Mouse (Mus musculus) gastrocnemius, postnatal 10 days (tissue): ENCODE measurements around the gene Fam129b. TPM values are rescaled to one million over a fixed set of nuclear protein-coding genes. Genes with fewer than 3 reads are reported as not detected.
A peak's percentile ranks its signal among the peaks of the same experiment; 100 is the strongest.
"Not testable (repeated sequence)": the region's sequence is repeated elsewhere in the genome, so short reads cannot be mapped to it uniquely, and the experiment has no call there.

Source experiments
- DNase-seq: peaks from one replicate; pipeline ENCODE4 v3.0.0; 2021; ENCODE audit warnings: mixed read lengths
- long read RNA-seq, 2 experiments: library from polyadenylated mRNA; stranded (forward); transcript quantifications; one replicate each; pipeline ENCODE4 v2.0.0; 2021
- total RNA-seq, 2 experiments: library from RNA; stranded (reverse); gene quantifications; 2 replicates each; pipeline ENCODE4 v1.2.3; 2021

Fam129b gene
- total RNA-seq, result 10 to 100 TPM; 16.5 to 22.5 TPM
- long read RNA-seq, experiment 1, transcript Fam129b-201 (14 exons, 3,714 nt), result major isoform, 34 of 41 reads
- long read RNA-seq, experiment 1, partial matches to known transcripts, result 5 of 41 reads
- long read RNA-seq, experiment 1, other reads (novel, unspliced or antisense), result 2 of 41 reads
- long read RNA-seq, experiment 2, transcript Fam129b-201 (14 exons, 3,714 nt), result major isoform, 17 of 21 reads
- long read RNA-seq, experiment 2, partial matches to known transcripts, result 1 of 21 reads
- long read RNA-seq, experiment 2, other reads (novel, unspliced or antisense), result 3 of 21 reads

DNA sequence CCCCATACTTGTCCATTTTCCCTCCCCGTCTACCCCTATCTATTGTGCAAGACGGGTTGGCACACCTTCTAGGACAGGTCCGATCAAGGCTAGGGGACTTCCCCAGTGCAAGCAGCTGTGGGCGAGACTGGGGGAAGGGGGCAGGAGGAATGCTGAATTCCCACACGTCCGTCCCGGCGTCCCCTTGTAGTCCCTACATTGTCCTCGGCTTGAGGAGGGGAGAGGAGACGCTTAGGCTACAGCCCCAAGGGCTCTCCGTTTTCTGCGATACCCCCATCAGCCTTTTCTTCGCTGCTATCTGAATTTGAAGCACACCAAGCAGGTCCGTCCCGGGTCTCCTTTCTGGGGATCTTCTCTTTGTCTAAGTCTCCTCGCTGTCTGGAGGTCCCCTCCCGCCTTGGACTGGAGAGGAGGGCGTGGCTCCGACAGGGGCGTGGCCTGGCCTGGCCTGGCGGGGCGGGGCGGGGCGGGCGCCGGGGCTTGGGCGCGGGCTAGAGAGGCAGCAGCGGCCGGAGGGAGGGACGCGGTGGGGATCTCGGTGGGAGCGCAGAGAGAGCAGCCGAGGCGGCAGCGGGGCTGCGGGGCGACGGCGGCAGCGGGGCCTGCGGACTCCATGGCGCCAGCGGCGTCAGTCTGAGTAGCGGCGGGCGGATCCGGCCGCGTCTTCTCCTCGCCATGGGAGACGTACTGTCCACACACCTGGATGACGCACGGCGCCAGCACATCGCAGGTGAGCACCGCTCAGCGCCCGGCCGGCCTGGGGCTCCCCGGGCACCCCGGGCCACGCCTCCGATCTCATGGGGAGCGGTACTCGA is at the start of gene Fam129b:
Fam129b (plus strand) TSS at position 440 of the 815 bp plus-strand sequence.
- DNase-seq, result peak; percentile 89

DNA sequence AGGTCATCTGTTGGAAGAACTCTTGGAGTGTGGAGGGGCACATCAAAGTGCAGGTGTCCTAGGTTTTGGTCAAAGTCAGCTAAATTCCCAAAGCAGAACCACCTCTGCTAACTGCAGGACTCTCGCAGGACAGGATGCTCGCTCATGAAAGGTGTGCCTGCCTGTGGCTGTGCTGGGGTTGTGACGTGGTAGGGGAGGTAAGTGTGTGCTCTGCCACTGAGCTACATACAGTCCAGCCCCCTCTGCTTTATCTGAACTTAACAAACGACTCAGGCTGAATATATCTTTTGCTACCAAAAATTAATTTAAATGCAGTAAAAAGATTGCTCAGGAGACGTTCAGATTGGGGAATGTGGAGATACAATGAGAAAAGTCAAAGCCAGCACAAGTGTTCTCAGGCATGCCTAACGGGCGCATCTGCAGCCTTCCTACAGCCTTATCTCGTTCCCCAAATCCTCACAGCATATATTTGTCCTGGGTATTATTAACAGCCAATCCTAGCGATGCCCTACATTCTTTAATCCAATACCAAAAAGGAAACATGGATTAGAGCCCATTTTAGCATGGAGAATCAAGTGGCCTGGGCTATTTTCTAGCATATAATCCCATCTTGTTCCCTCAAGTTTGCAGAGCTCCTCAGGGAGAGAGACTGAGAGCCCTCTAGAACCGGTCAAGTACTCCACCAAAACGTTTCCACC is 46.8 kb upstream of the Fam129b start:
- no peak for DNase-seq

GRCm38 (mm10) chr2:32834496-32834895 is 41.4 kb upstream of the Fam129b start:
- no peak for DNase-seq

GRCm38 (mm10) chr2:32835588-32835987 is 40.3 kb upstream of the Fam129b start:
- DNase-seq, result no peak

- no peak for DNase-seq
Measured at GRCm38 (mm10) chr2:32838147-32838884, 37.6 kb upstream of the Fam129b start.

- DNase-seq, result no peak
Measured at GRCm38 (mm10) chr2:32839261-32839660, 36.7 kb upstream of the Fam129b start.

DNA sequence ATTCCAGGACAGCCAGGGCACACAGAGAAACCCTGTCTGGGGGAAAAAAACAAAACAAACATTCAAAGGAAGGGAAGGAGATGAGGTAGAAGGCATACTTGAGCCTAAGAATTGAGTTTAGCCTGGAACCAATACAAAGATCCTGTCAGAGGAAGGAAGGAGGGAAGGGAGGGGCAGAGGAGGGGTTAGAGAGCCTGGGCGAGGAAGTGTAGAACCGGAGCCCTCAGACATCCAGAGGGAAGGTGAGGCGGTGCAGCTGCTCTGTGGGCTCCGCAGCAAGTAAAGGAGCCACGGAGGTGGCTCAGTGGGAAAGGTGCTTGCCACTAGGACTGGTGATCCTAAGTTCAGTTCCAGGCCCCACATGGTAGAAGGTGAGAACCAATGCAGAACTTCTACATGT is 34.8 kb upstream of the Fam129b start:
- no peak for DNase-seq

- DNase-seq, result no peak
Measured at GRCm38 (mm10) chr2:32842558-32842957, 33.4 kb upstream of the Fam129b start.

- no peak for DNase-seq
Measured at GRCm38 (mm10) chr2:32845572-32846100, 30.3 kb upstream of the Fam129b start.

DNA sequence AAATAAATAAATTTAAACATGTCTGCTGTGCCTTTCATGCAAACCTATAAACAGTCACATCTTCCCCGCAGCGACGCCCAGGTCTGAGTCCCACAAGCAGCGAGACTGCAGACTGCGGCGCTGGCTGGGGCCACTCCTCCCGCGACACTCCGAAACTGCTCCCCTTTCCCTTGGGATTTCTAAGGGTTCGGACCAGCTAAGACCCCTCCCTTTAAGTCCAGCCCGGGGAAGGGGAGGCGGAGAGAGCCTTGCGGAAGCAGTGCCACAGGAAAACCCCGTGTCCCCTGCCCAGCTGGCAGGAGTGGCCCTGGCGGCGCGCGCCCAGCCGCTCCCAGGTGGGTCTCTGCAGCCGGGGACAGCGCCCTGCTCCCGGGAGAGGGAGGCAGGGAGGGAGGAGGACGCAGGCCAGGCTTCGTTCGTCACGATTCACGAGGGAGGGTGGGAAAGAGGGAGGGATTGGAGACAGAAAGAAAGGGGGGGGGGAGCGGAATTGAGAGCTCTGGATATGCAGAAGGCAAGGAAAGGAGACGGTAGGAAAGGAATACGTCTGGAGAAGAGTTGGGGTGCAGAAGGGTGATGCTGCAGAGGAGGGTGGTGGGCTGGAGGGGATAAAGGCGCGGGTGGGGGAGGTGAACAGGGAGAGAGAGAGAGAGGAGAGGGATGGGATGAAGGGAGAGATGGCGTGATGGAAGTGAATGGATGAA is 29.7 kb upstream of the Fam129b start:
- peak; percentile 61 for DNase-seq

DNA sequence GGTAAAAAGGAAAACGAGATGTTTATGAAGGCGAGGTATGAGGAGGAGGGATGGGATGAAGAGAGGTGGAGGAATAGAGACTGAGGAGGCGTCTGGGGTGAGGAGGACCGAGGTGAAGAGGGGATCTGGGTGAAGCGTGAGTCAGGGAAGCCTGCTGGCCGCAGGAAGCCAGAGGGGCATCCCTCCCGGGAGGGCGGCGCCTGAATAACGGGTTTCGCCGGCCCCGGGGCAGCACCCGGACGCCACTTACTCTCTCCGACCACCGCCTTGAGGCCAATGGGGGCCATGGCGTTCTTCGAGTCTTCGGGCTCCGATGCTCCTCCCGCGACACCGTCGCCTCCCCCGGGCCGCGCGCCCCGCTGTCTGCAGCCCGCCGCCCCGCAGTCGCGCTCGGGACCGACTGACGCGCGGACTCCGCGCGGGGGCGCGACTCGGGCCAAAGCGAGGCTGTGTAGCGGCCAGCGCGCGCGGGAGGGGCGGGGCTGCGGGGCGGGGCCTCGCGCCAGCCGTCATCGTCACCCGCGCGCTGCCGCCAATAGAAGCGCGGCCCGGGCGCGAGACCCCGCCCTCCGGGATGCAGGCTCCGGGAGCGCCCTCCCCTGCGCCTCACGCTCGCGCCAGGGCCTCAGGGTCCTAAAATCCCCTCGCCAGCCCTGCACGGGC is 29.0 kb upstream of the Fam129b start, which contains the start of gene Stxbp1:
Stxbp1 (minus strand) TSS at position 441 of the 663 bp plus-strand sequence.
- peak; percentile 94 for DNase-seq

DNA sequence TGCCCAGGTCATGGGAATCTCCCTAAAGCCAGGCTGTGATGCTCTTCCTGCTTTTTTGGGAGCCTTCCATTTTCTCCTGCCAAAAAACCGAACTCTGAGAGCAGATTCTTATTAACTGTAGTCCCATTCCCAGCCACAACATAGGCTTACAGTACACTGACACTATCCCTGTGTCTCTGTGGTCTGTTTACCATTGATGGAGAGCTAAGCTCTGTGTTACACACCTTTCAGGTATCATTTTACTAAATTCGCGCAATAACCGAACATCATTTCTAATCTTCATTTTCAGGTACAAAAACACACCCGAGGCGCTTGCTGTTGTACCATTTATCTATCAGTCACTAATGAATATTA is 28.5 kb upstream of the Fam129b start:
- no peak for DNase-seq

GRCm38 (mm10) chr2:32852156-32852555 is 23.8 kb upstream of the Fam129b start:
- no peak for DNase-seq

- not testable (repeated sequence) for DNase-seq
Measured at GRCm38 (mm10) chr2:32853716-32854115, 22.2 kb upstream of the Fam129b start.

GRCm38 (mm10) chr2:32854206-32854605 is 21.7 kb upstream of the Fam129b start:
- DNase-seq, result peak; percentile 98

GRCm38 (mm10) chr2:32855046-32855785 is 20.7 kb upstream of the Fam129b start:
- DNase-seq, result no peak

DNA sequence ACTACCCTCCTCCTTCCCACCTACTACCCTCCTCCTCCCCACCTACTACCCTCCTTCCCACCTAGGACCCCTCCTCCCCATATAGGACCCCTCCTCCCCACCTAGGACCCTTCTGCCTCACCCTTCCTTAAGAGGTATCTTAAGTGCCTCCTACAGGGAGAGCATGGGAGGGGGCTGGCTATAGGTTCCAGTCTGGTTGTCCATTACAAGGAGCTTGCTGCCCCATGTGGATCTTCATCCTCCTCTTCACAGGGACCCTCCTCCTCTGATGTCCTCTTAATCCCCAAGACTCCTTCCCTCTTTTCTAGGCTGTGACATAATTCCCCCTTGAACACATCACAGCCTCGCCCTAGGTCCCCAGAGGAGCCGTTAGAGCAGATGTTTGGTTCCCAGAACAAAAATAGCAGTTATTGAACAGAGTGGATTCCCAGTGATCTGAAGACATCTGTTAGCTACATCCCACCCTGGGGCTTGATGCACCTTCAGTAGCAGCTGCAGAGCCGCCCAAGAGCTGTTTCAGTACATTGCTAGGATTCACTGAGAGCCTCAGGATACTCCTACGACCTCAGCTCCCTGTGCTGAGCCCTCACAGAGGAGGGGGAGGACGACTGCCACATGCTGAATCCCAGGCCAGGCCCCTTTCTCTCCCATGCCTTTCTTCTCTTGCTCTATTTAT is 20.0 kb upstream of the Fam129b start:
- DNase-seq, result no peak

DNA sequence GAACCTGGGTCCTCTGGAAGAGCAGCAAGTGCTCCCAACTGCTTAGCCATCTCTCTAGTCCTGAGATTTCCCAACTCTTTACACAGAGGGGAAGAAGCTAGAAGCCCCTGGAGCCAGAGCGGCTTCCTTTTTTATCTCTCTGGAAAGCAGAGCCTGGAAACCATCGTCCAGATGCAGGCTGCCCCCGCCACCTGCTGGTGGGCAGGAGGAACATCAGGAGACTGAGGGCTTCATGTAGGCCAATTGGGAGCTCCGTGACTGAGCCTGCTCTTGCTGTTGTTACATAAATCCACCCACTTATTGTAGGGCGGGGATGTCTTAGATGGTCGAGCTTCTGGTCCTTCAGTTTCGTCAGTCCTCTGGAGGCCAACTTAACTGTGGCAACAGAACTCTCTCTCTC is 18.3 kb upstream of the Fam129b start:
- peak; percentile 85 for DNase-seq

DNA sequence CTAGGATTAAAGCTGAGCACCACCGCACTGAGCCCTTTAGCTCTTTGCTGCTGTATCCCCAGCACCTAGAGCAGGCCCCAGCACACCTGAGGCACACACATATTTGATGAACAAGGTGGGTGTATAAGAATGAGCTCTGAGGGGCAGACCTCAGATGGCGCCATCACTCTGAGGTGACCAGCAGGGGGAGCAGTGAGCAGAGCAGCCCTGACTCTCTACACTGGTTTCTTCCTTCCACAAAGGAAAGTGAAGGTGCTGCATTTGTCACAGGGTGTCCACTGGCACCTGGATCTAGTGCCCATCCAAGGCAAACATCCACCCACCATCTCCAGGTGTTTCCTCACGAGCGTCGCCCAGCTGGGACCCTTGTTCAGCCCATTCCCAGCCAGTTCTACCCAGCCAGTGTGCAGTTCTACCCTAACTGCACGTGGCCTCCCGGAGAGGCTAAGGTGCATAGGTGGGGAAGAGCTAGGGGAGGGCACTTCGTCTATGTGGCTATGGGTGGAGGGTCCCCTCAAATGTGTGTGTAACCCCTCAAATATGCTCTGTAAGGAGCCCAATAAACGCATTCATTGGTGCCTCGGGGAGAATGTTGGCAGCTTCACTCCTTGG is 16.8 kb upstream of the Fam129b start:
- peak; percentile 74 for DNase-seq
